7 mouse cellular contexts compared by ENCODE assay signal in genomic region chr19:40611830-40612506, GRCm38 (mm10). TPM values are rescaled to one million over a fixed set of nuclear protein-coding genes. Genes with fewer than 3 reads are reported as not detected.
A peak's percentile ranks its signal among the peaks of the same experiment; 100 is the strongest.
DNase-seq lines count a peak whose midpoint lies in the region; ATAC-seq lines count a peak whose summit lies in the region.

Tctn3 (minus strand) TSS chr19:40612233.
Entpd1 (plus strand) TSS chr19:40612366.

- intact Hi-C loops in gastrocnemius, postnatal 36 days (cut with DNase I): loop anchor here (5.0 kb wide), 1 partner anchor 110 kb away; no protein-coding TSS in a partner anchor
- intact Hi-C loops in left cerebral cortex, postnatal 25 days (cut with DNase I): loop anchor here (1.0 to 5.0 kb wide), 2 partner anchors 110 to 405 kb away; no protein-coding TSS in a partner anchor

- no peaks in the 10 kb centered on the region for H3K9me3 ChIP-seq in intestine, embryonic 15.5 days
- H3K9me3 ChIP-seq in midbrain, embryonic 10.5 days (replicated peaks): no peaks in the 10 kb centered on the region

- no peaks in the 10 kb centered on the region for H3K27me3 ChIP-seq in intestine, embryonic 15.5 days (replicated peaks)
- H3K27me3 ChIP-seq in midbrain, embryonic 10.5 days (ENCODE audit: low read depth, poor library complexity, severe bottlenecking): no peaks in the 10 kb centered on the region

- peak within 1 kb of the TSS; percentile 50 for H3K9ac ChIP-seq in intestine, embryonic 15.5 days

- peak; percentile 100 for ATAC-seq in intestine, embryonic 15.5 days

- H3K4me3 ChIP-seq in intestine, embryonic 15.5 days (replicated peaks): peak within 1 kb of the TSS; percentile 59
- peak within 1 kb of the TSS; percentile 89 for H3K4me3 ChIP-seq in midbrain, embryonic 10.5 days

- no peak within 1 kb of the TSS for H3K27ac ChIP-seq in intestine, embryonic 15.5 days
- peak within 1 kb of the TSS; percentile 86 for H3K27ac ChIP-seq in midbrain, embryonic 10.5 days (replicated peaks)

- peak within 1 kb of the TSS; percentile 75 for H3K4me2 ChIP-seq in intestine, embryonic 15.5 days (replicated peaks)

- WGBS in intestine, embryonic 15.5 days: under 1% methylated on average over 45 of the region's 45 CpGs
- WGBS in midbrain, embryonic 10.5 days: under 1% methylated on average over 45 of the region's 45 CpGs

- H3K36me3 ChIP-seq in intestine, embryonic 15.5 days: no peaks in the 10 kb centered on the region
- H3K36me3 ChIP-seq in midbrain, embryonic 10.5 days: peaks cover 33% of the 10 kb centered on the region

- H3K4me1 ChIP-seq in intestine, embryonic 15.5 days (replicated peaks): peaks cover 5% of the 10 kb centered on the region; the same call in 1 of the 2 replicates
- peaks cover 14% of the 10 kb centered on the region for H3K4me1 ChIP-seq in midbrain, embryonic 10.5 days

- peak; percentile 97 for DNase-seq in adrenal gland, adult 2 months
- DNase-seq in embryo, embryonic 11.5 days (ENCODE audit: low read depth, low spot score): peak; percentile 95
- peak; percentile 92 to 95 for DNase-seq in gastrocnemius, postnatal 36 days
- peak; percentile 96 to 98 for DNase-seq in left cerebral cortex, postnatal 25 days (ENCODE audit: low spot score in 2 of 2)
- peak; percentile 99 for DNase-seq in midbrain, embryonic 10.5 days (ENCODE audit: low spot score)
- DNase-seq in right cerebral cortex, postnatal 4 days: peak; percentile 95

RNA-seq across cellular contexts. Expression of gene Tctn3, which starts in this region (rescaled TPM):
- 1 to 10 TPM; 3.5 to 7.0 TPM for total RNA-seq in adrenal gland, adult 2 months (2021)
- 8.6 and 10.5 TPM in 2 replicates for polyA plus RNA-seq in adrenal gland, adult 2 months (2012; rRNA removed)
- 1 to 10 TPM; 1.7 to 2.3 TPM for total RNA-seq in gastrocnemius, postnatal 36 days (2021)
- polyA plus RNA-seq in intestine, embryonic 15.5 days (2015; fragmentation: Nextera tagmentation; extraction: Ambion mirVana): 9.8 and 10.5 TPM in 2 replicates
- total RNA-seq in left cerebral cortex, postnatal 25 days (2021): 10 to 100 TPM; 22.4 to 24.5 TPM
- 11.9 and 12.4 TPM in 2 replicates for polyA plus RNA-seq in midbrain, embryonic 10.5 days (2016; fragmentation: Nextera tagmentation; extraction: Ambion mirVana)

RNA-seq across cellular contexts. Expression of gene Entpd1, which starts in this region (rescaled TPM):
- 10 to 100 TPM; 30.2 to 36.3 TPM for total RNA-seq in adrenal gland, adult 2 months (2021)
- 3.9 and 5.5 TPM in 2 replicates for polyA plus RNA-seq in adrenal gland, adult 2 months (2012; rRNA removed)
- total RNA-seq in gastrocnemius, postnatal 36 days (2021): 10 to 100 TPM in 1 of 2 experiments, 1 to 10 TPM in 1; 8.9 to 12.9 TPM
- 7.0 and 7.8 TPM in 2 replicates for polyA plus RNA-seq in intestine, embryonic 15.5 days (2015; fragmentation: Nextera tagmentation; extraction: Ambion mirVana)
- 10 to 100 TPM; 18.9 to 22.6 TPM for total RNA-seq in left cerebral cortex, postnatal 25 days (2021)
- 4.0 and 6.2 TPM in 2 replicates for polyA plus RNA-seq in midbrain, embryonic 10.5 days (2016; fragmentation: Nextera tagmentation; extraction: Ambion mirVana)
